Mouse (Mus musculus): Measurements from ENCODE around the gene Gm16381.
"Not testable (repeated sequence)": the region's sequence is repeated elsewhere in the genome, so short reads cannot be mapped to it uniquely, and the experiment has no call there.

Gm16381 gene

GRCm38 (mm10) chr12:87644520-87644919 lies at the start of gene Gm16381:
TSS of gene Gm16381 (minus strand) at chr12:87644620.
- not testable (repeated sequence) for DNase-seq (ENCODE audit: low read depth, low spot score)

DNA sequence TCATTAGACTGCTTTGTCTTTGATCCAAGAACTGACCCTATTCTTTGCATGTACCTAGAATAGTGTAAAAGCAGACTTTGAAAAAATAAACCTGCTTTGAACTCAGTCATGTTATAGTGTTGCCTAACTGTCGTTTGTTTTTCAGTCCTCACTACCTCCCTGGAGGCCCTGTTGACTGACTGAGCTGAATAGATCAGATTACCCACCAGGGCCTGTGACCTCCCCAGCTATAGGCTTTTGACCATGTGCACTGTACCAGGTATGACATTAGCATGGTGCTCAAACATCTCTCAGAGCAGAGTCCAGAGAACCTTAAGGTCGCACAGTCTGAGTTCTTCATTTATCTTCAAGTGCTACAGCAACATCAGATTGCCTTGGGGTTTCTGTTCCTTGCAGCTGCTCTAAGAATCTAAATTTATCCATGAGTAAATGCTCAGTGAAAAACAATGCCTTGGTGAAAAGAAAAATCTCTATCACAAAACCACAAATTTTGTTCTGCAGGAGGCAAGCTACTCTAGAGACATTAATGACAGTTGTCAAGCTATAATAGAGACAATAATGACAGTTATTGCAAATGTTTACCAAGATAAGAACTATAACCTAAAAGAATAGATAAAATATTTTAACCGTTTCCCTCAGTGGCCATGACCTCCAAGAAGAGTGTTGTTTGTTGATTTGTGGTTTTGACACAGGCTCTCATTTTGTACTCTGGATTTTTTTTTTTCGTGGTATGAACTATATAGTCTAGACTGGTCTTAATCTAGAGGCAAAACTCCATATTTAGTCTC lies 8.7 kb upstream of the Gm16381 start:
- not testable (repeated sequence) for DNase-seq (ENCODE audit: low read depth, low spot score)

DNA sequence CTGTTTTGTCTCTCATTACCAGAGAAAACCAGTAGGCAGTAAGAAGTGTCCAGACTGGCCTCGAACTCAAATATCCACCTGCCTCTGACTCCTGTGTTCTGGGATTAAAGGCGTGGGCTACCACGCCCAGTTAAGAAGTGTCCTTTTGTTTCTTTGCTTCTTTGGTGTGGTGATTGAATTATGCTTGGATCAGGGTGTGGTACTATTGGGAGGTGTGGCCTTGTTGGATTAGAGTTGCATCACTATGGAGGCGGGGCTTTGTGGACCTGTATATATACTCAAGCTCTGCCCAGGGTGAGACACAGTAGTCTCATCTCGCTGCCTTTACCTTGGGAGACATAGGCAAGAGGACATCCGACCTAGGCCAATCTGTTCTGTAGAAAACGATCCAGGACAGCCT lies 25.9 kb downstream of the Gm16381 start, which contains the start of gene Gm4027:
Gm4027 (plus strand) TSS at position 301 of the 400 bp plus-strand sequence.
- DNase-seq (ENCODE audit: low read depth, low spot score) = not testable (repeated sequence)

- DNase-seq (ENCODE audit: low read depth, low spot score) = not testable (repeated sequence)
Observed at GRCm38 (mm10) chr12:87602388-87602787, 42.0 kb downstream of the Gm16381 start, which contains the start of gene Oog1. TSS of gene Oog1 (plus strand) at chr12:87602688.

- DNase-seq (ENCODE audit: low read depth, low spot score) = not testable (repeated sequence)
Observed at GRCm38 (mm10) chr12:87601388-87601787, 43.0 kb downstream of the Gm16381 start.
